Mouse (Mus musculus): ENCODE measurements at regions not wholly inside any gene's neighbourhood (a gene's known extent, or its start where the extent isn't known, plus 50 kb on each side); places are given as distances from the start of the nearest gene placed in this dataset.

DNA sequence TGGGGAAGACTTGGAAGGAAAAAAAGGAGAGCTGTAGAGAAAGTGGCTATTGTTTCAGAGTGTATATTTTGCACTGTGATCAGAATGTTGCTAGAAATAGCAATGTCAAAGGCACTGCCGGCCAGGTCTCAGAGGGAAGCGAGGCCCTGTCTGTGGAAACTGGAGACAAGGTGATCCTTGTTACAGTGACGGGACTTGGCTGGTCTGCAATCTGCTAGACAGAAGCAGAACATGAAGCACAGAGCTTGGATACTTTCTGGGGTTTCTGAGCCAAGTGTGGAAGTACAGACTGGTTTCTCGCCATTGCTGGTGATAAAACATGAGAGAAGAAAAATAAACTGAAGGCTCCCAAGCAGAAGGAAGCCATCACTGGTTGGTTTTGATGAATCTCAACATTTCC is 198.3 kb upstream of the Slc7a14 start:
- TF ChIP-seq POLR2A (IDR thresholded peaks at IDR 0.05; ENCODE audit: control insufficient read depth, low read depth, low read length): no peak
- TF ChIP-seq CTCF (IDR thresholded peaks at IDR 0.05; ENCODE audit: control insufficient read depth, insufficient read depth, insufficient replicate concordance, low read depth, low read length): no peak

All from testis, adult 2 months (tissue).